Mouse (Mus musculus) embryonic fibroblast, embryonic 13.5 days (primary cell): Measurements from ENCODE around the gene Cox4i1.

Experiments
- CTCF ChIP-seq: IDR thresholded peaks from 2 replicates; pipeline ENCODE4 v1.5.1; 2011; ENCODE audit warnings: mild to moderate bottlenecking, control low read depth, low read length, moderate library complexity, borderline replicate concordance; ENCODE audit not compliant: insufficient read depth
- POLR2A ChIP-seq: IDR thresholded peaks from 2 replicates; pipeline ENCODE4 v1.6.1; 2011; ENCODE audit warnings: low read depth, mild to moderate bottlenecking, control low read depth, low read length, moderate library complexity

DNA sequence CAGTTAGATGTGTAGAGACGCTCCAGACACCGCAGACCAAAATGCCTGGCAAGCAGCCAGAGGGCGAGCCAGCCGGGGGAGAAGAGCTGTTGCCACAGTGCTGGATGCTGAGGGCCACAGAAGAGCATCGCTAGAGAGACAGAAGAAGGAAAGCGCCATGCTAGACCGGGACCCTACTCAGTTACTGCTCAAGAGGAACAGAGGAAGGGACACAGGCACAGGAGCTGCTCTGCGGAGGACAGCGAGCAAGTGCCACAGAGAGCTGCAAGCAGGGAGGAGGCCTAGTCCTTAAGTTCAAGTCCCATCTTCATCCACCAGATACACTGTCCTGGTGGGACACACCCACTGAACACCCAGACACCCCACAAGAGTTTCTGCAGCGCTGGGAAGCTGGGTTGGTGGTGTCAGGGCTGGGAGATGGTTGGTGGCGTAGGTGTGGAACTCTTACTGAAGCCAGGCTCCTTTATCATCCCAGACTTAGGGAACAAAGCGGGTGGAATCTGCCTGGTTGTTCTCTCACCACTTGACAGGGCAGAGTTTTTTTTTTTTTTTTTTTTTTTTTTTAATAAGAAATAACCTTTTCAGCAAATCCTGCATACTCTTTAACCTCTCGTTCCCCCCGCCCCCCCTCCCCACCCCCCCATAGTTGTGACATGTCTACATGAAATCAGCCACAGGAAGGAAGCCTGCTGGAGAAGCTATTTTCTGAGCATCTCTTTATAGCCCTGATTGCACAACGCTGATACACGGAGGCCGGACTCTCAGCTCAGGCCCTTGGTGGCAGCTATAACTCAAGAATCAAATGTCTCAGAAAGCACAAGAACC lies 29.3 kb downstream of the Cox4i1 start:
- TF ChIP-seq CTCF, result no peak
- no peak for TF ChIP-seq POLR2A
